Mouse (Mus musculus) ES-Bruce4 (cell line): ENCODE measurements around the gene Sh3bp5. TPM values are rescaled to one million over a fixed set of nuclear protein-coding genes. Genes with fewer than 3 reads are reported as not detected.

Experiments
- H3K27ac ChIP-seq: 2 replicates; pipeline ENCODE4 v1.5.1; 2012; ENCODE audit warnings: low read length, inconsistent platforms; ENCODE audit not compliant: insufficient read depth
- H3K27me3 ChIP-seq: 2 replicates; pipeline ENCODE4 v1.6.1; 2012; ENCODE audit warnings: mild to moderate bottlenecking, low read length, inconsistent platforms; ENCODE audit not compliant: control insufficient read depth, poor library complexity, insufficient read depth, severe bottlenecking
- H3K36me3 ChIP-seq: 2 replicates; pipeline ENCODE4 v1.6.1; 2012; ENCODE audit warnings: inconsistent platforms, mild to moderate bottlenecking, low read length, moderate library complexity; ENCODE audit not compliant: control insufficient read depth, poor library complexity, insufficient read depth, severe bottlenecking
- H3K4me1 ChIP-seq: one replicate; pipeline ENCODE4 v1.8.1; 2011; ENCODE audit warnings: low read length; ENCODE audit not compliant: control insufficient read depth, insufficient read depth
- H3K4me3 ChIP-seq: 2 replicates; pipeline ENCODE4 v1.5.1; 2011; ENCODE audit warnings: low read depth, mild to moderate bottlenecking, low read length
- H3K9ac ChIP-seq: 2 replicates; pipeline ENCODE4 v1.6.1; 2012; ENCODE audit warnings: low read depth, mild to moderate bottlenecking, inconsistent platforms; ENCODE audit not compliant: poor library complexity, severe bottlenecking
- H3K9me3 ChIP-seq: replicated peaks from 2 replicates; pipeline ENCODE4 v1.6.1; 2012; ENCODE audit warnings: mild to moderate bottlenecking, low read length, inconsistent platforms; ENCODE audit not compliant: control insufficient read depth, poor library complexity, insufficient read depth, severe bottlenecking
- CTCF ChIP-seq: IDR thresholded peaks from one replicate; pipeline ENCODE4 v1.8.1; 2011; ENCODE audit warnings: low read depth, low read length
- EP300 ChIP-seq: IDR thresholded peaks from 2 replicates; pipeline ENCODE4 v1.6.1; 2011; ENCODE audit warnings: low read depth, low read length; ENCODE audit not compliant: insufficient read depth
- POLR2A ChIP-seq: IDR thresholded peaks from one replicate; pipeline ENCODE4 v1.8.1; 2011; ENCODE audit warnings: low read length; ENCODE audit not compliant: insufficient read depth
- polyA plus RNA-seq: library from polyadenylated mRNA; stranded (reverse); fragments of >200 nt; gene quantifications from 2 replicates; pipeline ENCODE4 v1.2.4, GENCODE M21; 2011; ENCODE audit warnings: low read depth; ENCODE audit not compliant: missing spikeins, insufficient read depth, insufficient read length

Gene Sh3bp5
- polyA plus RNA-seq, 1 experiment = 8.6 TPM

- Histone ChIP-seq H3K4me3 (no peak overlapping the region), H3K27me3 (no peaks in the 10 kb centered on the region), H3K9ac (no peak overlapping the region), H3K4me1 (no peaks in the 10 kb centered on the region), H3K27ac (no peak overlapping the region), H3K9me3 (no peaks in the 10 kb centered on the region), H3K36me3 (peaks cover 5% of the 10 kb centered on the region; the same call in 1 of the 2 replicates)
- TF ChIP-seq POLR2A = no peak
These were observed 67.9 kb downstream of the Sh3bp5 start for GRCm38 (mm10) chr14:31367951-31368350.

- Histone ChIP-seq H3K9me3 (no peaks in the 10 kb centered on the region), H3K27ac (no peak overlapping the region), H3K9ac (no peak overlapping the region), H3K36me3 (no peaks in the 10 kb centered on the region; the same call in none of the 2 replicates), H3K4me3 (no peak overlapping the region), H3K27me3 (no peaks in the 10 kb centered on the region), H3K4me1 (no peaks in the 10 kb centered on the region)
- peak; percentile 30 for TF ChIP-seq CTCF
- TF ChIP-seq EP300 = no peak
These were observed 70.5 kb downstream of the Sh3bp5 start for GRCm38 (mm10) chr14:31365350-31365749.

- H3K9ac ChIP-seq = no peak overlapping the region
- H3K27me3 ChIP-seq = no peaks in the 10 kb centered on the region
- no peaks in the 10 kb centered on the region for H3K4me1 ChIP-seq
- no peak overlapping the region for H3K4me3 ChIP-seq
- H3K27ac ChIP-seq = no peak overlapping the region
- no peaks in the 10 kb centered on the region; the same call in none of the 2 replicates for H3K36me3 ChIP-seq
- no peaks in the 10 kb centered on the region for H3K9me3 ChIP-seq
- no peak for TF ChIP-seq EP300
- TF ChIP-seq CTCF = no peak
- no peak for TF ChIP-seq POLR2A
These were observed 71.3 kb downstream of the Sh3bp5 start for GRCm38 (mm10) chr14:31364589-31364988.

- TF ChIP-seq EP300 (no peak), CTCF (no peak), POLR2A (no peak)
- H3K4me3 ChIP-seq = no peak overlapping the region
- no peak overlapping the region for H3K9ac ChIP-seq
- no peak overlapping the region for H3K27ac ChIP-seq
- H3K9me3 ChIP-seq = no peaks in the 10 kb centered on the region
- no peaks in the 10 kb centered on the region for H3K27me3 ChIP-seq
- H3K4me1 ChIP-seq = no peaks in the 10 kb centered on the region
- H3K36me3 ChIP-seq = no peaks in the 10 kb centered on the region; the same call in 1 of the 2 replicates
These were observed 73.6 kb downstream of the Sh3bp5 start for GRCm38 (mm10) chr14:31362236-31362635.

- Histone ChIP-seq H3K4me1 (no peaks in the 10 kb centered on the region), H3K9ac (no peak overlapping the region), H3K4me3 (no peak overlapping the region), H3K27ac (no peak overlapping the region), H3K27me3 (no peaks in the 10 kb centered on the region), H3K36me3 (no peaks in the 10 kb centered on the region), H3K9me3 (no peaks in the 10 kb centered on the region)
- TF ChIP-seq EP300 = no peak
- no peak for TF ChIP-seq POLR2A
- TF ChIP-seq CTCF = no peak
These were observed 90.5 kb downstream of the Sh3bp5 start for GRCm38 (mm10) chr14:31345367-31345766.

- Histone ChIP-seq H3K27me3 (no peaks in the 10 kb centered on the region), H3K9ac (no peak overlapping the region), H3K27ac (no peak overlapping the region), H3K4me3 (no peak overlapping the region), H3K9me3 (no peaks in the 10 kb centered on the region), H3K4me1 (no peaks in the 10 kb centered on the region), H3K36me3 (no peaks in the 10 kb centered on the region)
- TF ChIP-seq EP300 (no peak), CTCF (no peak), POLR2A (no peak)
These were observed 92.6 kb downstream of the Sh3bp5 start for GRCm38 (mm10) chr14:31343241-31343640.

- TF ChIP-seq EP300 = no peak
- TF ChIP-seq POLR2A = no peak
- TF ChIP-seq CTCF = no peak
- Histone ChIP-seq H3K36me3 (no peaks in the 10 kb centered on the region), H3K4me3 (no peak overlapping the region), H3K27me3 (no peaks in the 10 kb centered on the region), H3K27ac (no peak overlapping the region), H3K9me3 (no peaks in the 10 kb centered on the region), H3K4me1 (no peaks in the 10 kb centered on the region), H3K9ac (no peak overlapping the region)
These were observed 97.9 kb downstream of the Sh3bp5 start for GRCm38 (mm10) chr14:31337947-31338346.
